Mouse (Mus musculus) frontal cortex, postnatal 36 days (tissue): ENCODE measurements around the gene Xrcc4.
"Not testable (repeated sequence)": the region's sequence is repeated elsewhere in the genome, so short reads cannot be mapped to it uniquely, and the experiment has no call there.

Experiments
- DNase-seq, 2 experiments: peaks; one replicate each; pipeline ENCODE4 v3.0.0; 2022; ENCODE audit warnings: low spot score in 2 of 2

The Xrcc4 gene

GRCm38 (mm10) chr13:90088962-90089824 lies at the start of gene Xrcc4, which contains the start of gene Tmem167:
Xrcc4 (minus strand) TSS chr13:90089608.
Tmem167 (plus strand) TSS chr13:90089123.
- DNase-seq: peak; percentile 96 to 99

- peak; percentile 20 to 47 for DNase-seq
Measured at GRCm38 (mm10) chr13:90136156-90136910, 46.9 kb upstream of the Xrcc4 start.

- DNase-seq: no peak
Measured at GRCm38 (mm10) chr13:90111681-90112080, 22.3 kb upstream of the Xrcc4 start.

GRCm38 (mm10) chr13:90108746-90109145 lies 19.3 kb upstream of the Xrcc4 start:
- not testable (repeated sequence) for DNase-seq

- peak; percentile 11 to 25 for DNase-seq
Measured at GRCm38 (mm10) chr13:90106139-90106538, 16.7 kb upstream of the Xrcc4 start.

- DNase-seq: no peak
Measured at GRCm38 (mm10) chr13:90101514-90101913, 12.1 kb upstream of the Xrcc4 start.

- no peak for DNase-seq
Measured at GRCm38 (mm10) chr13:90089825-90090183, 396 bp upstream of the Xrcc4 start.

- DNase-seq: no peak
Measured at GRCm38 (mm10) chr13:90061877-90062276, 27.5 kb downstream of the Xrcc4 start.

GRCm38 (mm10) chr13:90052408-90052807 lies 37.0 kb downstream of the Xrcc4 start:
- no peak for DNase-seq

GRCm38 (mm10) chr13:90051735-90052134 lies 37.7 kb downstream of the Xrcc4 start:
- DNase-seq: no peak

GRCm38 (mm10) chr13:90039613-90040012 lies 49.8 kb downstream of the Xrcc4 start:
- no peak for DNase-seq

- no peak for DNase-seq
Measured at GRCm38 (mm10) chr13:90032977-90033376, 56.4 kb downstream of the Xrcc4 start.

- DNase-seq: no peak
Measured at GRCm38 (mm10) chr13:90032523-90032922, 56.9 kb downstream of the Xrcc4 start.

- no peak for DNase-seq
Measured at GRCm38 (mm10) chr13:90030911-90031310, 58.5 kb downstream of the Xrcc4 start.

- no peak for DNase-seq
Measured at GRCm38 (mm10) chr13:90012620-90013019, 76.8 kb downstream of the Xrcc4 start.

GRCm38 (mm10) chr13:90012198-90012597 lies 77.2 kb downstream of the Xrcc4 start:
- no peak for DNase-seq

GRCm38 (mm10) chr13:90011129-90011528 lies 78.3 kb downstream of the Xrcc4 start:
- DNase-seq: no peak

GRCm38 (mm10) chr13:90009786-90010185 lies 79.6 kb downstream of the Xrcc4 start:
- DNase-seq: no peak

GRCm38 (mm10) chr13:90005561-90005960 lies 83.8 kb downstream of the Xrcc4 start:
- no peak for DNase-seq

- DNase-seq: no peak
Measured at GRCm38 (mm10) chr13:89997531-89997930, 91.9 kb downstream of the Xrcc4 start.

GRCm38 (mm10) chr13:89986087-89986486 lies 103.3 kb downstream of the Xrcc4 start:
- no peak for DNase-seq

- no peak for DNase-seq
Measured at GRCm38 (mm10) chr13:89970940-89971339, 118.5 kb downstream of the Xrcc4 start.

GRCm38 (mm10) chr13:89968671-89969070 lies 120.7 kb downstream of the Xrcc4 start:
- no peak for DNase-seq
